ENCODE assay signal across 21 mouse cellular contexts in genomic region chr10:125161077-125161476, GRCm38 (mm10).
DNase-seq lines count a peak whose midpoint lies in the region; ATAC-seq lines count a peak whose summit lies in the region.
"Had no signal": no experiment of that assay in that cellular context is flagged by ENCODE, and none has a peak within 500 bp of the region (broad histone marks: within the 10 kb centered on the region; RNA-seq: fewer than 3 reads in every experiment).

No protein-coding gene starts in this region.

- DNase-seq in adrenal gland, adult 2 months = peak; percentile 6
- no peak for DNase-seq in adrenal gland, adult 18-20 months (ENCODE audit: low spot score in 2 of 2)
- DNase-seq in heart, adult 18-20 months = no peak
- no peak for DNase-seq in liver, embryonic 13.5 days
- DNase-seq in spleen, postnatal 36 days (ENCODE audit: low spot score in 2 of 2) = no peak
- no peak for DNase-seq in layer of hippocampus, adult 9-10 months (ENCODE audit: low spot score)
- DNase-seq: cerebellum, adult 9-10 months; gastrocnemius, postnatal 14 days; heart, adult 11 months; kidney, postnatal 25 days; layer of hippocampus, adult 9-11 months; thymus, postnatal 25 days had no signal

- no peak overlapping the region for H3K9ac ChIP-seq in heart, embryonic 14.5 days (ENCODE audit: low read length)
- H3K9ac ChIP-seq in intestine, embryonic 15.5 days = no peak overlapping the region
- H3K9ac ChIP-seq in liver, embryonic 13.5 days = no peak overlapping the region
- H3K9ac ChIP-seq: hindbrain, embryonic 14.5 days; stomach, embryonic 15.5 days had no signal

- H3K27me3 ChIP-seq in heart, embryonic 14.5 days (ENCODE audit: control insufficient read depth, insufficient read depth, low read length) = no peaks in the 10 kb centered on the region
- no peaks in the 10 kb centered on the region for H3K27me3 ChIP-seq in intestine, embryonic 15.5 days (replicated peaks)
- no peaks in the 10 kb centered on the region for H3K27me3 ChIP-seq in liver, embryonic 13.5 days
- H3K27me3 ChIP-seq: stomach, embryonic 15.5 days had no signal

- 14% methylated on average over 5 of the region's 5 CpGs for WGBS in heart, embryonic 14.5 days
- 32% methylated on average over 5 of the region's 5 CpGs for WGBS in intestine, embryonic 15.5 days
- 7% methylated on average over 5 of the region's 5 CpGs for WGBS in liver, embryonic 13.5 days (ENCODE audit: insufficient replicate concordance)

- ATAC-seq in heart, embryonic 14.5 days (ENCODE audit: insufficient number of reproducible peaks, insufficient read depth, low FRiP score, low read depth) = peak; percentile 50; the same call in 1 of the 2 replicates
- ATAC-seq in intestine, embryonic 15.5 days = peak; percentile 92
- ATAC-seq in liver, embryonic 13.5 days (ENCODE audit: low read depth) = peak; percentile 55; the same call in 1 of the 2 replicates
- ATAC-seq: activated CD4-positive, CD25-positive, alpha-beta regulatory T cell, adult 4 months; forebrain, embryonic 16.5 days had no signal

- H3K4me3 ChIP-seq in heart, embryonic 14.5 days (ENCODE audit: control insufficient read depth in 1 of 2, insufficient read depth in 1 of 2, low read depth in 1 of 2, low read length in 2 of 2) = no peak overlapping the region
- no peak overlapping the region for H3K4me3 ChIP-seq in intestine, embryonic 15.5 days (replicated peaks)
- H3K4me3 ChIP-seq in liver, embryonic 13.5 days (replicated peaks) = no peak overlapping the region
- H3K4me3 ChIP-seq: forebrain, embryonic 10.5 days; left cerebral cortex, adult 2 months; stomach, embryonic 15.5 days had no signal

- no peaks in the 10 kb centered on the region for H3K9me3 ChIP-seq in heart, embryonic 14.5 days (ENCODE audit: control insufficient read depth, low read length)
- no peaks in the 10 kb centered on the region for H3K9me3 ChIP-seq in intestine, embryonic 15.5 days
- no peaks in the 10 kb centered on the region for H3K9me3 ChIP-seq in liver, embryonic 13.5 days (replicated peaks)
- H3K9me3 ChIP-seq: forebrain, embryonic 10.5 days; stomach, embryonic 15.5 days had no signal

- H3K4me2 ChIP-seq in heart, embryonic 14.5 days (ENCODE audit: low read length) = peak overlapping the region; percentile 19; the same call in 1 of the 2 replicates
- no peak overlapping the region for H3K4me2 ChIP-seq in intestine, embryonic 15.5 days (replicated peaks)
- no peak overlapping the region for H3K4me2 ChIP-seq in liver, embryonic 13.5 days
- H3K4me2 ChIP-seq: hindbrain, embryonic 14.5 days; midbrain, embryonic 11.5 days; stomach, embryonic 15.5 days had no signal

- H3K4me1 ChIP-seq in heart, embryonic 14.5 days (ENCODE audit: control insufficient read depth in 2 of 2, insufficient read depth in 2 of 2, low read length in 2 of 2) = no peaks in the 10 kb centered on the region
- H3K4me1 ChIP-seq in intestine, embryonic 15.5 days (replicated peaks) = no peaks in the 10 kb centered on the region
- no peaks in the 10 kb centered on the region for H3K4me1 ChIP-seq in liver, embryonic 13.5 days (replicated peaks)
- H3K4me1 ChIP-seq: forebrain, embryonic 10.5 days; stomach, embryonic 15.5 days had no signal

- H3K27ac ChIP-seq in heart, embryonic 14.5 days (replicated peaks in 1 of 2; ENCODE audit: control insufficient read depth in 1 of 2, insufficient read depth in 1 of 2, low read depth in 2 of 2, low read length in 2 of 2) = no peak overlapping the region
- H3K27ac ChIP-seq in intestine, embryonic 15.5 days = no peak overlapping the region
- H3K27ac ChIP-seq in liver, embryonic 13.5 days = no peak overlapping the region
- H3K27ac ChIP-seq: forebrain, embryonic 10.5 days; hindbrain, embryonic 14.5 days; left cerebral cortex, adult 2 months; stomach, embryonic 15.5 days had no signal

- H3K36me3 ChIP-seq in heart, embryonic 14.5 days (ENCODE audit: control insufficient read depth, insufficient read depth, low read length) = no peaks in the 10 kb centered on the region
- no peaks in the 10 kb centered on the region for H3K36me3 ChIP-seq in intestine, embryonic 15.5 days
- no peaks in the 10 kb centered on the region for H3K36me3 ChIP-seq in liver, embryonic 13.5 days
- H3K36me3 ChIP-seq: forebrain, embryonic 10.5 days; stomach, embryonic 15.5 days had no signal
